Comparison of ENCODE assay signal across 8 mouse cellular contexts in the genomic region with DNA sequence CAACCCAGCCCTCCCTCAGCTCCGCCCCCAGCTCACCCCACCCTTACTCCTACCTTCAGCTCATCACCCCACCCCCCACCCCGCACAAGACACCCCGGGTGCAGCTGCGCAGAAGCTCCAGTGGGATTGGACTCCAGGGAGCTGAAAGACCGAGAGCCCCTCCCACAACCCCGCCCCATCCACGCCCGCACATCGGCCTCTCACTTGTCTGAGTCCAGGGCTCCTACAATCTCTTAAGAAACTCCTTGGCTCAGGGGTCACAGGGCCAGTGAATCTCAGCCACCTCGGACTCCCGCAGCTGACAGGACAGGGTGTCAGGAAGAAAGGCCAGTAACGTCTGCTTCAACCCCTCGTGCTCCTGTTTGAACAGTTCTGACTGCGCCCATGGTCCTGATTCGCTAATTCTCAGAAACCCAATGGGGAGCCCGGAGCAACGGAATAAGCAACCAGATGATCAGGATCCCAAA.
DNase-seq lines count a peak whose midpoint lies in the region; ATAC-seq and TF ChIP-seq lines count a peak whose summit lies in the region.
"Not testable (repeated sequence)": the region's sequence is repeated elsewhere in the genome, so short reads cannot be mapped to it uniquely, and the experiment has no call there.

No protein-coding gene starts in this region.

- 0 out of 2 replicates have a peak overlapping the region, but pooled peaks have one; percentile 14 for H3K4me3 ChIP-seq in embryonic facial prominence, embryonic 14.5 days (ENCODE audit: low read depth, low read length)
- peak overlapping the region in 1 of 2 experiments; percentile 32; a peak in 2 of 4 replicates for H3K4me3 ChIP-seq in heart, embryonic 14.5 days (ENCODE audit: control insufficient read depth in 1 of 2, insufficient read depth in 1 of 2, low read depth in 1 of 2, low read length in 2 of 2)
- not testable (repeated sequence) for H3K4me3 ChIP-seq in intestine, postnatal 0 days (ENCODE audit: low read depth, low read length); limb, embryonic 15.5 days; midbrain, embryonic 14.5 days (replicated peaks; ENCODE audit: low read depth, low read length)
- peak overlapping the region; percentile 9; the same call in 1 of the 2 replicates for H3K4me3 ChIP-seq in stomach, embryonic 14.5 days (ENCODE audit: low read depth, low read length)

- not testable (repeated sequence) for H3K27me3 ChIP-seq in embryonic facial prominence, embryonic 14.5 days (replicated peaks; ENCODE audit: control insufficient read depth, insufficient read depth, low read length); heart, embryonic 14.5 days (ENCODE audit: control insufficient read depth, insufficient read depth, low read length); intestine, postnatal 0 days (replicated peaks; ENCODE audit: control insufficient read depth, insufficient read depth, low read length); limb, embryonic 15.5 days; midbrain, embryonic 14.5 days (ENCODE audit: control insufficient read depth, insufficient read depth, low read length); stomach, embryonic 14.5 days (ENCODE audit: control insufficient read depth, insufficient read depth, low read length)

- not testable (repeated sequence) for H3K4me1 ChIP-seq in embryonic facial prominence, embryonic 14.5 days (ENCODE audit: control insufficient read depth, insufficient read depth, low read length); heart, embryonic 14.5 days (ENCODE audit: control insufficient read depth in 2 of 2, insufficient read depth in 2 of 2, low read length in 2 of 2); intestine, postnatal 0 days (replicated peaks; ENCODE audit: control insufficient read depth, insufficient read depth, low read length); limb, embryonic 15.5 days; midbrain, embryonic 14.5 days (ENCODE audit: control insufficient read depth, insufficient read depth, low read length); stomach, embryonic 14.5 days (ENCODE audit: control insufficient read depth, insufficient read depth, low read length)

- H3K9ac ChIP-seq in embryonic facial prominence, embryonic 14.5 days (ENCODE audit: low read depth, low read length); heart, embryonic 14.5 days (ENCODE audit: low read length); intestine, postnatal 0 days (ENCODE audit: low read depth, low read length); limb, embryonic 15.5 days; midbrain, embryonic 14.5 days (replicated peaks; ENCODE audit: low read length); stomach, embryonic 14.5 days (replicated peaks; ENCODE audit: low read depth, low read length): not testable (repeated sequence)

- not testable (repeated sequence) for TF ChIP-seq CTCF in intestine, postnatal 0 days (IDR thresholded peaks at IDR 0.05; ENCODE audit: low read depth)

- ATAC-seq in embryonic facial prominence, embryonic 14.5 days (ENCODE audit: low read depth) = peak; percentile 84
- ATAC-seq in heart, embryonic 14.5 days (ENCODE audit: insufficient number of reproducible peaks, insufficient read depth, low FRiP score, low read depth); limb, embryonic 15.5 days (ENCODE audit: insufficient number of reproducible peaks, low FRiP score, low TSS enrichment, low read depth): not testable (repeated sequence)
- ATAC-seq in intestine, postnatal 0 days = peak; percentile 43; the same call in 1 of the 2 replicates
- 0 out of 2 replicates have a peak, but pooled peaks have one; percentile 64 for ATAC-seq in midbrain, embryonic 14.5 days (ENCODE audit: low FRiP score, low TSS enrichment)
- ATAC-seq in stomach, embryonic 14.5 days (ENCODE audit: insufficient number of reproducible peaks, insufficient read depth, low FRiP score, low read depth) = peak; percentile 80

- H3K36me3 ChIP-seq in embryonic facial prominence, embryonic 14.5 days (ENCODE audit: control insufficient read depth, insufficient read depth, low read length); heart, embryonic 14.5 days (ENCODE audit: control insufficient read depth, insufficient read depth, low read length); intestine, postnatal 0 days (ENCODE audit: control insufficient read depth, insufficient read depth); limb, embryonic 15.5 days; midbrain, embryonic 14.5 days (ENCODE audit: control insufficient read depth, insufficient read depth, low read length); stomach, embryonic 14.5 days (ENCODE audit: control insufficient read depth, insufficient read depth, low read length): not testable (repeated sequence)

- WGBS in embryonic facial prominence, embryonic 14.5 days = 2% methylated on average over 17 of the region's 17 CpGs
- WGBS in heart, embryonic 14.5 days = 3% methylated on average over 16 of the region's 17 CpGs
- WGBS in intestine, postnatal 0 days = 6% methylated on average over 17 of the region's 17 CpGs
- 4% methylated on average over 17 of the region's 17 CpGs for WGBS in limb, embryonic 15.5 days
- WGBS in midbrain, embryonic 14.5 days = 4% methylated on average over 17 of the region's 17 CpGs
- WGBS in stomach, embryonic 14.5 days = 5% methylated on average over 17 of the region's 17 CpGs

- H3K4me2 ChIP-seq in embryonic facial prominence, embryonic 14.5 days (ENCODE audit: low read depth, low read length) = peak overlapping the region; percentile 31
- H3K4me2 ChIP-seq in heart, embryonic 14.5 days (ENCODE audit: low read length) = peak overlapping the region; percentile 52
- peak overlapping the region; percentile 50 for H3K4me2 ChIP-seq in intestine, postnatal 0 days (replicated peaks; ENCODE audit: low read depth)
- H3K4me2 ChIP-seq in limb, embryonic 15.5 days = peak overlapping the region; percentile 31; the same call in 1 of the 2 replicates
- H3K4me2 ChIP-seq in midbrain, embryonic 14.5 days (ENCODE audit: low read length) = peak overlapping the region; percentile 42
- H3K4me2 ChIP-seq in stomach, embryonic 14.5 days (replicated peaks; ENCODE audit: low read depth, low read length) = peak overlapping the region; percentile 29; the same call in 1 of the 2 replicates

- not testable (repeated sequence) for H3K27ac ChIP-seq in embryonic facial prominence, embryonic 14.5 days (replicated peaks; ENCODE audit: low read depth, low read length); heart, embryonic 14.5 days (replicated peaks in 1 of 2; ENCODE audit: control insufficient read depth in 1 of 2, insufficient read depth in 1 of 2, low read depth in 2 of 2, low read length in 2 of 2); intestine, postnatal 0 days (ENCODE audit: low read depth, low read length); limb, embryonic 15.5 days; midbrain, embryonic 14.5 days (replicated peaks; ENCODE audit: low read depth, low read length); stomach, embryonic 14.5 days (ENCODE audit: low read length)

- peak; percentile 95 for DNase-seq in R1 (ENCODE audit: low read depth, low spot score)
- peak; percentile 28 for DNase-seq in cerebellum, adult 8-10 months
- DNase-seq in embryonic facial prominence, embryonic 14.5 days (ENCODE audit: low spot score) = peak; percentile 3
- peak; percentile 20 for DNase-seq in midbrain, embryonic 14.5 days

- not testable (repeated sequence) for H3K9me3 ChIP-seq in embryonic facial prominence, embryonic 14.5 days (ENCODE audit: control insufficient read depth, low read length); heart, embryonic 14.5 days (ENCODE audit: control insufficient read depth, low read length); intestine, postnatal 0 days (ENCODE audit: control insufficient read depth); limb, embryonic 15.5 days; midbrain, embryonic 14.5 days (ENCODE audit: control insufficient read depth, low read length); stomach, embryonic 14.5 days (ENCODE audit: control insufficient read depth, low read depth, low read length)

Comparison
In these comparisons a context has a peak if more than half of its experiments do, and no peak if none do; other contexts are left out.
1. DNase-seq: peak in every context shown above with its lines; median percentile 95 in R1; 28 in cerebellum, adult 8-10 months; 20 in midbrain, embryonic 14.5 days; 3 in embryonic facial prominence, embryonic 14.5 days.